Mouse (Mus musculus) gastrocnemius, postnatal 10 days (tissue): ENCODE data around the gene Asic1. TPM values are rescaled to one million over a fixed set of nuclear protein-coding genes. Genes with fewer than 3 reads are reported as not detected.

ENCODE experiments used
- total RNA-seq, 2 experiments: library from RNA; stranded (reverse); gene quantifications; 2 replicates each; pipeline ENCODE4 v1.2.3; 2021

The Asic1 gene
- total RNA-seq, 2 experiments from 2014 or later: 1.1 to 2.1 TPM

Other genes with a start within 250 kb of the Asic1 start
- gene Nckap5l, start 212.6 kb upstream of the Asic1 start, total RNA-seq: 10 to 100 TPM; 12.3 to 21.0 TPM
- gene Bcdin3d, start 195.6 kb upstream of the Asic1 start, total RNA-seq: 1 to 10 TPM; 5.3 TPM
- gene Faim2, start 142.2 kb upstream of the Asic1 start, total RNA-seq: under 1 TPM; 0.43 to 0.59 TPM
- not detected for gene Aqp2, start 91.3 kb upstream of the Asic1 start, total RNA-seq
- gene Aqp5, start 79.6 kb upstream of the Asic1 start, total RNA-seq: under 1 TPM in 1 of 2 experiments, not detected in 1; 0.49 TPM
- gene Aqp6, start 69.0 kb upstream of the Asic1 start, total RNA-seq: not detected
- 10 to 100 TPM; 18.3 to 23.9 TPM for gene Racgap1, start 18.7 kb upstream of the Asic1 start, total RNA-seq
- gene Smarcd1, start 31.8 kb downstream of the Asic1 start, total RNA-seq: 10 to 100 TPM; 15.4 to 15.9 TPM
- gene Gm17349, start 35.1 kb downstream of the Asic1 start, total RNA-seq: 1 to 10 TPM in 1 of 2 experiments, not detected in 1; 2.4 TPM
- 100 to 1,000 TPM; 358 to 467 TPM for gene Gpd1, start 47.1 kb downstream of the Asic1 start, total RNA-seq
- gene Cox14, start 55.2 kb downstream of the Asic1 start, total RNA-seq: 100 to 1,000 TPM; 162 to 182 TPM
- 10 to 100 TPM; 16.0 to 17.5 TPM for gene Cers5, start 102.5 kb downstream of the Asic1 start, total RNA-seq
- gene Lima1, start 205.1 kb downstream of the Asic1 start, total RNA-seq: 10 to 100 TPM; 30.4 to 41.9 TPM